Mouse (Mus musculus) forebrain, embryonic 15.5 days (tissue): Measurements from ENCODE around the gene Map3k4. TPM values are rescaled to one million over a fixed set of nuclear protein-coding genes. Genes with fewer than 3 reads are reported as not detected.
A peak's percentile ranks its signal among the peaks of the same experiment; 100 is the strongest.

ENCODE experiments used
- ATAC-seq: fragments of 200-750 bp; cut with Nextera tagmentation; replicated peaks from 2 replicates; pipeline ENCODE4 v1.8.0; 2017; ENCODE audit warnings: mild to moderate bottlenecking, moderate TSS enrichment, moderate library complexity
- H3K27ac ChIP-seq: fragments of 300-500 bp; sonication (generic); replicated peaks from 2 replicates; pipeline ENCODE4 v1.5.1; 2015; ENCODE audit warnings: mild to moderate bottlenecking, inconsistent platforms
- H3K27me3 ChIP-seq: fragments of 300-500 bp; sonication (generic); 2 replicates; pipeline ENCODE4 v1.6.1; 2015; ENCODE audit warnings: inconsistent platforms
- H3K36me3 ChIP-seq: fragments of 300-500 bp; sonication (generic); 2 replicates; pipeline ENCODE4 v1.6.1; 2015; ENCODE audit warnings: mild to moderate bottlenecking, inconsistent platforms
- H3K4me1 ChIP-seq: fragments of 300-500 bp; sonication (generic); 2 replicates; pipeline ENCODE4 v1.6.1; 2015; ENCODE audit warnings: inconsistent platforms
- H3K4me2 ChIP-seq: fragments of 300-500 bp; sonication (generic); replicated peaks from 2 replicates; pipeline ENCODE4 v1.6.1; 2015; ENCODE audit warnings: mild to moderate bottlenecking, inconsistent platforms
- H3K4me3 ChIP-seq: fragments of 300-500 bp; sonication (generic); 2 replicates; pipeline ENCODE4 v1.5.1; 2015; ENCODE audit warnings: mild to moderate bottlenecking, inconsistent platforms
- H3K9ac ChIP-seq: fragments of 300-500 bp; sonication (generic); replicated peaks from 2 replicates; pipeline ENCODE4 v1.6.1; 2015; ENCODE audit warnings: mild to moderate bottlenecking, inconsistent platforms
- H3K9me3 ChIP-seq: fragments of 300-500 bp; sonication (generic); 2 replicates; pipeline ENCODE4 v1.6.1; 2016; ENCODE audit warnings: inconsistent platforms
- WGBS: fragments of 180-500 bp; shearing (Covaris S2); methylation state at CpG from one replicate; pipeline ENCODE4 v1.1.7; 2015; ENCODE audit warnings: mixed read lengths; 5-methylcytosine and 5-hydroxymethylcytosine counted together
- polyA plus RNA-seq: library from polyadenylated mRNA; unstranded; fragments of >200 nt; fragmentation: Nextera tagmentation; extraction: Ambion mirVana; gene quantifications from 2 replicates; pipeline ENCODE4 v1.2.1, GENCODE M21; 2015

Gene Map3k4
- polyA plus RNA-seq, 1 experiment from 2014 or later, result 47.3 TPM

- no peak overlapping the region for H3K9ac ChIP-seq
- no peak overlapping the region for H3K4me2 ChIP-seq
- ATAC-seq, result no peak
- H3K9me3 ChIP-seq, result no peaks in the 10 kb centered on the region
- H3K27me3 ChIP-seq, result no peaks in the 10 kb centered on the region
- no peaks in the 10 kb centered on the region for H3K36me3 ChIP-seq
- H3K4me1 ChIP-seq, result no peaks in the 10 kb centered on the region
- 49% methylated on average over 6 of the region's 6 CpGs for WGBS
- H3K27ac ChIP-seq, result no peak overlapping the region
- H3K4me3 ChIP-seq, result no peak overlapping the region
Observed at GRCm38 (mm10) chr17:12335115-12335514, 16.5 kb upstream of the Map3k4 start.

GRCm38 (mm10) chr17:12327847-12328518 lies 9.4 kb upstream of the Map3k4 start:
- peaks cover 7% of the 10 kb centered on the region; the same call in 1 of the 2 replicates for H3K4me1 ChIP-seq
- no peak overlapping the region for H3K4me2 ChIP-seq
- H3K9ac ChIP-seq, result no peak overlapping the region
- no peaks in the 10 kb centered on the region for H3K36me3 ChIP-seq
- H3K9me3 ChIP-seq, result no peaks in the 10 kb centered on the region
- WGBS, result 52% methylated on average over 14 of the region's 14 CpGs
- H3K4me3 ChIP-seq, result no peak overlapping the region
- no peak overlapping the region for H3K27ac ChIP-seq
- ATAC-seq, result no peak; the same call in 1 of the 2 replicates
- H3K27me3 ChIP-seq, result no peaks in the 10 kb centered on the region

GRCm38 (mm10) chr17:12319786-12320185 lies 1.2 kb upstream of the Map3k4 start:
- no peaks in the 10 kb centered on the region for H3K36me3 ChIP-seq
- peaks cover 39% of the 10 kb centered on the region for H3K4me1 ChIP-seq
- H3K4me3 ChIP-seq, result no peak overlapping the region
- H3K27me3 ChIP-seq, result no peaks in the 10 kb centered on the region
- WGBS, result 90% methylated on average over 7 of the region's 7 CpGs
- H3K27ac ChIP-seq, result no peak overlapping the region
- H3K9me3 ChIP-seq, result no peaks in the 10 kb centered on the region
- no peak overlapping the region; the same call in 1 of the 2 replicates for H3K4me2 ChIP-seq
- H3K9ac ChIP-seq, result no peak overlapping the region
- ATAC-seq, result no peak

DNA sequence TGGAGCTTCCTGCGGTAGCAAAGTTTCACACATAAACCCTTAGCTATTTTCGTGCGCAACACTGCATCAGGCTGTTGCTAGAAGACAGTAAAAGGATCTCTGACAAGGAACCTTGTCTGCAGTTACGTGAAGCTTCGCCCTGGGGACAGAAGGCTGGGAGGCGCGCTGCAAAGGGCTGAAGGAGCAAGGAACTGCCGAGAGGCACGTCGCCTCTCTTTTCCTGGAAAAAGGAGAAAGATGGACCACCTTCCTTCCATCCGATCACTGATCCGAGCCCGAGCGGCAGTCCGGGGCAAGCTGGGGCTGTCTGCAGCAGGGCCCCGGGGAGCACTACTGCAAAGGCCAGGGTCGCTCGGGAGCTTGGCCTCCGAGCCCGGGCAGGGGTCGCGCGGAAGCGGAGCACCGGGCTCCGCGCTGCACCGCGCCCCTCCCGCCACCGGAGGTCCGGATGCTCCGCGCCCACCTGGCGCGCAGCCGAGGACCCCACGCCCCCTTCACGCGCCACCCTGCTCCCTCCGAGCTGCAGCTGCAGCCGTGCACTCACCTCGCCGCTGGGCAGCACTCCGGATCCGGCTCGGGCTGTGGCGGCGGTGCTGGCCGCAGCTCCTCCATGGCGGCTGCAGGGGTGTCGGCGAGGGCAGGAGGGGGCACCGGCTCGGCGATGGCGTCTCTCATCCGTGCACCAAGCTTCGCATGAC lies 493 bp downstream of the Map3k4 start:
- peak; percentile 83 for ATAC-seq
- peaks cover 39% of the 10 kb centered on the region for H3K4me1 ChIP-seq
- H3K9me3 ChIP-seq, result no peaks in the 10 kb centered on the region
- peak overlapping the region; percentile 97 for H3K27ac ChIP-seq
- WGBS, result under 1% methylated on average over 59 of the region's 59 CpGs
- no peaks in the 10 kb centered on the region for H3K36me3 ChIP-seq
- H3K27me3 ChIP-seq, result no peaks in the 10 kb centered on the region
- H3K4me3 ChIP-seq, result peak overlapping the region; percentile 75
- peak overlapping the region; percentile 69 for H3K4me2 ChIP-seq
- peak overlapping the region; percentile 79 for H3K9ac ChIP-seq

- peaks cover 39% of the 10 kb centered on the region for H3K4me1 ChIP-seq
- peak overlapping the region; percentile 97 for H3K27ac ChIP-seq
- WGBS, result 5% methylated on average over 7 of the region's 7 CpGs
- H3K4me2 ChIP-seq, result peak overlapping the region; percentile 69
- no peaks in the 10 kb centered on the region for H3K9me3 ChIP-seq
- peak overlapping the region; percentile 79 for H3K9ac ChIP-seq
- no peaks in the 10 kb centered on the region for H3K27me3 ChIP-seq
- ATAC-seq, result no peak
- H3K36me3 ChIP-seq, result no peaks in the 10 kb centered on the region
- peak overlapping the region; percentile 75 for H3K4me3 ChIP-seq
Observed at GRCm38 (mm10) chr17:12317607-12317953, 1.0 kb downstream of the Map3k4 start.

DNA sequence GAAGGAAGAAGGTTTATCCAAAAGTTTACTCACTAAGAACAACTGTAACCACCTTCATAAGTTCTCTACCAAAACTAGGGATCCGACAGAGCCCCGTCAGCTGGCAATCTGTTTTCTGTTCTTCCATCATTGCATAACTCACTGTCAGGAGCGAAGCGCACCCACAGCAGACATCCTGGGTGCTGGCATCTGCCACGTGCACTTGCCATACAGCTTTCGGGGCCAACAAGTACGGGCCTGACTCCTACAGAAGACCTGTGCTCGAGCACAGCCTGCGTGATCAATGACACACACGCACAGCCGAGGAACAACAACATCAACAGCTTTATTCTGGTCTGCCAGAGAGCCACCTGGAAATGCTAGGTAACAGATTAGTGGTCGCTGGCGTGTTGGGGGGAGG lies 2.3 kb downstream of the Map3k4 start:
- no peaks in the 10 kb centered on the region for H3K27me3 ChIP-seq
- H3K9me3 ChIP-seq, result no peaks in the 10 kb centered on the region
- H3K4me1 ChIP-seq, result peaks cover 39% of the 10 kb centered on the region
- H3K4me2 ChIP-seq, result no peak overlapping the region
- no peak for ATAC-seq
- 88% methylated on average over 13 of the region's 13 CpGs for WGBS
- H3K27ac ChIP-seq, result no peak overlapping the region
- H3K9ac ChIP-seq, result no peak overlapping the region
- H3K36me3 ChIP-seq, result no peaks in the 10 kb centered on the region
- H3K4me3 ChIP-seq, result 0 out of 2 replicates have a peak overlapping the region, but pooled peaks have one; percentile 0

- H3K9me3 ChIP-seq, result no peaks in the 10 kb centered on the region
- no peak overlapping the region for H3K9ac ChIP-seq
- 93% methylated on average over 6 of the region's 6 CpGs for WGBS
- H3K4me1 ChIP-seq, result peaks cover 21% of the 10 kb centered on the region
- no peak overlapping the region for H3K4me3 ChIP-seq
- no peaks in the 10 kb centered on the region for H3K36me3 ChIP-seq
- no peak overlapping the region for H3K4me2 ChIP-seq
- H3K27ac ChIP-seq, result no peak overlapping the region
- ATAC-seq, result no peak
- no peaks in the 10 kb centered on the region for H3K27me3 ChIP-seq
Observed at GRCm38 (mm10) chr17:12312248-12312647, 6.3 kb downstream of the Map3k4 start.

DNA sequence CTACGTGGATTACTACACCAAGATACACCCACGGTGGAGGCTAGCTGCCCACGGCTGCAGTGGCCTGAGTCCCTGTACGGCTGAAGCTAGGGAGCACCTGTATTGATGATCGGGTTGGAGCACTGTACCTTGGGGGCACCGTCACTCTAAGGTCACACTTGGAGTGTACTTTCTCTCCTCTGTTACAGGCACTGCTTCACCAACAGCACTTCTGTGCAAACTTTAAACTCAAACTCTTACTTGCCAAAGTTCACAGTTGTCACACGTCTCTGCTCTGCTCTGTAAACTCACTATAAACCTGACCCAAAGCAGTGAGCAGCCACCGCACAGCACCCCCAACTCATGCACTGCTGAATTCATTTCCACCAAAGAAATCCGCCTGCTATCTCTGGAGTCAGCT lies 9.1 kb downstream of the Map3k4 start:
- H3K27ac ChIP-seq, result no peak overlapping the region
- ATAC-seq, result no peak
- H3K4me2 ChIP-seq, result no peak overlapping the region
- no peaks in the 10 kb centered on the region for H3K36me3 ChIP-seq
- WGBS, result 94% methylated on average over 9 of the region's 9 CpGs
- H3K27me3 ChIP-seq, result no peaks in the 10 kb centered on the region
- H3K4me3 ChIP-seq, result no peak overlapping the region
- H3K4me1 ChIP-seq, result no peaks in the 10 kb centered on the region; the same call in 1 of the 2 replicates
- no peak overlapping the region for H3K9ac ChIP-seq
- no peaks in the 10 kb centered on the region for H3K9me3 ChIP-seq

GRCm38 (mm10) chr17:12309059-12309458 lies 9.5 kb downstream of the Map3k4 start:
- ATAC-seq, result no peak
- no peak overlapping the region for H3K9ac ChIP-seq
- 94% methylated on average over 8 of the region's 8 CpGs for WGBS
- H3K9me3 ChIP-seq, result no peaks in the 10 kb centered on the region
- no peak overlapping the region for H3K4me3 ChIP-seq
- no peak overlapping the region for H3K27ac ChIP-seq
- H3K36me3 ChIP-seq, result no peaks in the 10 kb centered on the region
- no peaks in the 10 kb centered on the region for H3K27me3 ChIP-seq
- H3K4me2 ChIP-seq, result no peak overlapping the region
- no peaks in the 10 kb centered on the region for H3K4me1 ChIP-seq

GRCm38 (mm10) chr17:12307251-12308135 lies 11.1 kb downstream of the Map3k4 start:
- H3K4me3 ChIP-seq, result no peak overlapping the region
- no peaks in the 10 kb centered on the region for H3K27me3 ChIP-seq
- H3K36me3 ChIP-seq, result no peaks in the 10 kb centered on the region
- ATAC-seq, result no peak
- H3K27ac ChIP-seq, result no peak overlapping the region
- no peak overlapping the region for H3K9ac ChIP-seq
- H3K4me1 ChIP-seq, result peaks cover 2% of the 10 kb centered on the region; the same call in 1 of the 2 replicates
- WGBS, result 86% methylated on average over 20 of the region's 20 CpGs
- no peaks in the 10 kb centered on the region for H3K9me3 ChIP-seq
- no peak overlapping the region for H3K4me2 ChIP-seq

DNA sequence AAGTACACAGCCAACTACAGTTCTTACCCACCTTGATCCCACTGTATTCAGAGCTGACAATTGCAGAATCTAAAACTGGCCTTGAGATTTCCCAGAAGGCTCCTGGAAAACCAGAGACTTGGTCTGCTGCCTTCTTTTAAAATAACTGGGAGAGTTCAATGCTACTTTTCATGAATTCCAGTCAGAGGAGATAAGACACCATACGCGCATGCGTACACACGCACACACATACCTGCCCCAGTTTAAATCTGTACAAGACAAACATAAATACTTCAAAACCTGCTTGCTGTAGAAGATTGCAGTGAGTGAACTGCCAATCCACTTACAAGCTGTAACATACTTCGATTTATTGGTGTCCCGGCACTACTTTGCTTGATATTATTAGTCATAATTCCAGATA lies 13.9 kb downstream of the Map3k4 start:
- Histone ChIP-seq H3K27me3 (no peaks in the 10 kb centered on the region), H3K4me1 (peaks cover 18% of the 10 kb centered on the region), H3K4me3 (no peak overlapping the region), H3K36me3 (no peaks in the 10 kb centered on the region), H3K9ac (no peak overlapping the region), H3K9me3 (no peaks in the 10 kb centered on the region), H3K4me2 (no peak overlapping the region), H3K27ac (no peak overlapping the region)
- WGBS, result 97% methylated on average over 6 of the region's 6 CpGs
- no peak for ATAC-seq
